Mouse (Mus musculus): Measurements from ENCODE around the gene CN725425. TPM values are rescaled to one million over a fixed set of nuclear protein-coding genes. Genes with fewer than 3 reads are reported as not detected.

The CN725425 gene
- polyA plus RNA-seq (2014; fragmentation: Illumina TruSeq; extraction: RNeasy Lipid Tissue Mini Kit (QIAGEN cat#74804); ENCODE audit: low read depth, low replicate concordance) = 1.6 TPM

GRCm38 (mm10) chr15:91199256-91199905, at the start of gene CN725425:
CN725425 (plus strand) TSS chr15:91199494.

GRCm38 (mm10) chr15:91191412-91192222, 7.7 kb upstream of the CN725425 start, which contains the start of gene Abcd2:
Abcd2 (minus strand) TSS chr15:91191799.

Other genes with a start within 250 kb of the CN725425 start
- 17.0 TPM for gene Kif21a, start 149.5 kb upstream of the CN725425 start, polyA plus RNA-seq (2014; fragmentation: Illumina TruSeq; extraction: RNeasy Lipid Tissue Mini Kit (QIAGEN cat#74804); ENCODE audit: low read depth, low replicate concordance)
- gene Abcd2, start 7.7 kb upstream of the CN725425 start, polyA plus RNA-seq (2014; fragmentation: Illumina TruSeq; extraction: RNeasy Lipid Tissue Mini Kit (QIAGEN cat#74804); ENCODE audit: low read depth, low replicate concordance) = 2.2 TPM